Mouse (Mus musculus): ENCODE measurements at regions not wholly inside any gene's neighbourhood (a gene's known extent, or its start where the extent isn't known, plus 50 kb on each side); places are given as distances from the start of the nearest gene placed in this dataset.

- no peak for DNase-seq (ENCODE audit: low read depth in 1 of 2, low spot score in 2 of 2)
These were observed 53.5 kb downstream of the Csf2 start for GRCm38 (mm10) chr11:54195954-54196353.

DNA sequence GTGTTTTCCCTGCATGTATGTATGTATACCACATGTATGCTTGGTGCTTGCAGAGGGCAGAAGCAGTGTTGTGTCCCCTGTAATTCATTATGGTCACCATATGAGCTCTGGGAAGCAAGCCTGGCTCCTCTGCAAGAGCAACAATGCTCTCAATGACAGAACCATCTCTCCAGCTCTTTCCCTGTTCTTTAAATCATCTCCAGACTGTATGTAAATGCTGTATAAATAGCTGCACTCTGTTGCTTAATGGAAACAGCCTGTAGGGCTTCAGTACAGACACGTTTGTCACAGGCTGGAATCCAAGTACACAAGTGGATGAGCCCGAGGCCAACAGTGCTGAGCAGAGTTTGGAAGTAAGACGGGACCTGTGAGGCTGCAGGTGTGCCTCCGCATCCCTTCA is 54.7 kb downstream of the Csf2 start:
- DNase-seq (ENCODE audit: low read depth in 1 of 2, low spot score in 2 of 2) = no peak

DNA sequence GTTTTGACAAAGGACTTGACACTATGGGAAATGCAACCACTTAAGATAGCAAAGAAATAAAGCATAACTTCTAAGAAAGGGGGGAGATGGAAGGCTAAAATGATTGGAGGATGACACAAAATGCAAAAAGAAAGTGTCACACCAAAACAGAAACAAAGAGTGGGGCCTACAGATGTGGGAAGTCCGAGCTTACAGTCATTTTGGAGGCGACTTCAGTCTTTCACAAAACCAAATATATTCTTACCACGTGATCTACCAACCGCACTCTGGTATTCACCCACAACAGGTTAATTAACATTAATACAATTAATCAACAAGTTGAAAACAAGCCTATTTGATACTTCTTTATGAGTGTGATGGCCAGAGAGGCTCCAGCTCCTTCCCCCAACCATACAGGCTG is 57.2 kb downstream of the Csf2 start:
- no peak for DNase-seq (ENCODE audit: low read depth in 1 of 2, low spot score in 2 of 2)

DNA sequence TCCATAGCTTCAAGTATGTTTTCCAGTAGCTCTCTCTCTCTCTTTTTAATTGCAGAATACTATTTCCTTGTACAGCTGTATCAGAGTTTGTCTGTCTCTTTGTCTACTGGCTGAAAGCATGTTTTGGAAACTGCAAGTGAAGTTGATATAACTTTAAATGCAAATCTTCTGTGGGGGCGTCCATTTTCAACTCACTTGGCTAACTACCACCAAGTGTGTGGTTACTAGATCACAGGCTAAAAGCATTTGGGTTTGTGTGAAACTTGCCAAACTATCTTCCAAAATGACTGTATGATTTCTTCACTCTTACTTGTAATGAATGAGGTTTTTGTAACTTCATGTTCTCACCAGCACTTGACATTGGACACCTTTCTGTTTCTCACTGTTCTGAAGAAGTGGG is 61.6 kb downstream of the Csf2 start:
- no peak for DNase-seq (ENCODE audit: low read depth in 1 of 2, low spot score in 2 of 2)

DNA sequence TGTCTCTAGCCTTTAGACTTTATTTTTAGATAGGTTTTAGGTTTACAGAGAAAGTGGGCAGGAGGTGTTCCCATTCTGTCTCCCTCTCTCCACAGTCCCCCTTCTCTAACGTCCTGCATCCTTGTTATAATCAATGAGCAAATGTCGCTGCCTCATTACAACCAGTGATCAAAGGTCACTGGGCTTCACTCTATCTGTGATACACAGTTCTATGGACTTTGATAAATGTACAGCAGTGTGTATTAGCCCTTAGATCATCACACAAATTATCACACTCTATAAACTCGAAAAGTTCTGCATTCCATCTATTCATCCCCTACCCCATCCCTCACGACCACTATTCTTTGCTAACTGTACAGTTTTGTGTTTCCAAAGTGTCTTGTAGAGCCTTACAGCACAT is 62.1 kb downstream of the Csf2 start:
- no peak for DNase-seq (ENCODE audit: low read depth in 1 of 2, low spot score in 2 of 2)

DNA sequence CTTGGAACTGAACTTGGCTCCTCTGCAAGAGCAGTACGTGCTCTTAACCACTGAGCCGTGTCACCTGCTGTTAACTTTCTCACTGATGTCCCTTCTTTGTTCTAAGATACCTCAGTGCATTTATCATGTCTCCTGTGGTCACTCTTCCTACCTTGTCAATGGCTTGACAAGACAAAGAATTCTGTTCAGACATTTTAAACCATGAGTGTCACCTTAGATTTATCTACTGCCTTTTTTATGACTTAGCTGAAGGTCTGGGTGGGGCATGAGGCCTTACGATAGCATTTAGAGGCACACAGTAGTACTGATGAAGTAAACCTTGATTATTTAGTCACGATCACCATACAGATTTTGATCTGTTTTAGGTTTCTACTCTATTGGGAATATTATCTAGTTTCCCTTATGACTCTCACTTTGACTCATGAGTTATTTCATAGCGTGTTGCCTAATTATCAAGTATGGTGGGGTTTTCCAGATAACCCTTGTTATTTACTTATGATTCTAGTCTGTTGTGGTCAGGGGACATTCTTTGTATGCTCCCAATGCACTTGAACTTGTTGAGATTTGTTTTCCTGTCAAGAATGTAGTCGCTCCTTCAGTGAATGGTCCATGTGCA is 63.6 kb downstream of the Csf2 start:
- DNase-seq (ENCODE audit: low read depth in 1 of 2, low spot score in 2 of 2) = no peak

- peak in 1 of 2 experiments; percentile 9 for DNase-seq (ENCODE audit: low read depth in 1 of 2, low spot score in 2 of 2)
These were observed 67.7 kb downstream of the Csf2 start for GRCm38 (mm10) chr11:54181696-54182323.
